8 mouse cellular contexts compared by ENCODE assay signal in the genomic region with DNA sequence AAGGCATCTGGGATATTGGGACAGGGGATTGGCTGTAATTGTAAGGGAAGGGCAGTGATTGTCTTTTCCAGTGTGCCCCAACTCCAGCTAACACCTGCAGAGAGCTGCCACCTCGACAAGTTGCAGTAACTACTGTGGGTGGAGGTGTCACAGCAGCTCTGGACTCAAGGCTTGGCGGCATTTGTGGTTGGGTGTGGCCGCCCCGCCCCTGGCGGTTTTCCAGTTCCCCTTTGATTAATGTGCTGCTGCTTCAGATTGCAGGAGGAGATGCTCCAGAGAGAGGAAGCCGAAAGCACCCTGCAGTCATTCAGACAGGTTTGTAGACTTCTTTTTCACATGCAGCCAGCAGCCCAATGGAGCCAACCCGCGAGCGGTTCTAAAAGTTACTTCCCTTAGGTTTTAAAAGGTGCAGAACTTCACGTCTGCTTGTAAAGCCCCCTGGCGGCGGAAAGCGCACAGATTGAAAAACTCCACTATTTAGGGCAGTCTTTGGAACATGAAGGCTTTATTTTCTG. TPM values are rescaled to one million over a fixed set of nuclear protein-coding genes. Genes with fewer than 3 reads are reported as not detected.
A peak's percentile ranks its signal among the peaks of the same experiment; 100 is the strongest.
DNase-seq lines count a peak whose midpoint lies in the region; ATAC-seq lines count a peak whose summit lies in the region.

No protein-coding gene starts in this region.

- H3K36me3 ChIP-seq in hindbrain, embryonic 14.5 days (replicated peaks; ENCODE audit: control insufficient read depth, insufficient read depth) = peaks cover 29% of the 10 kb centered on the region

- H3K4me3 ChIP-seq in hindbrain, embryonic 14.5 days (replicated peaks; ENCODE audit: low read length) = peak overlapping the region; percentile 74

- under 1% methylated on average over 13 of the region's 13 CpGs for WGBS in hindbrain, embryonic 14.5 days

- H3K9me3 ChIP-seq in hindbrain, embryonic 14.5 days (ENCODE audit: control insufficient read depth, low read length) = no peaks in the 10 kb centered on the region

- peak overlapping the region; percentile 91 for H3K27ac ChIP-seq in hindbrain, embryonic 14.5 days

- peak overlapping the region; percentile 80 for H3K9ac ChIP-seq in hindbrain, embryonic 14.5 days

- H3K27me3 ChIP-seq in hindbrain, embryonic 14.5 days (ENCODE audit: control insufficient read depth, insufficient read depth, low read length) = no peaks in the 10 kb centered on the region

- peak overlapping the region; percentile 85 for H3K4me2 ChIP-seq in hindbrain, embryonic 14.5 days (replicated peaks)

- H3K4me1 ChIP-seq in hindbrain, embryonic 14.5 days (replicated peaks; ENCODE audit: control insufficient read depth, insufficient read depth, low read length) = peaks cover 18% of the 10 kb centered on the region; the same call in 1 of the 2 replicates

- no peak for ATAC-seq in hindbrain, embryonic 14.5 days (ENCODE audit: low FRiP score)

- peak; percentile 63 for DNase-seq in MEL-GATA-1-ER (ENCODE audit: extremely low read depth, low read depth)
- peak; percentile 8 for DNase-seq in cerebellum, adult 9-11 months
- DNase-seq in frontal cortex, postnatal 36 days (ENCODE audit: low spot score in 2 of 2) = peak; percentile 68 to 80
- peak; percentile 84 for DNase-seq in hindbrain, embryonic 14.5 days (ENCODE audit: low spot score)
- DNase-seq in layer of hippocampus, postnatal 14 days (ENCODE audit: low spot score in 2 of 2) = peak; percentile 61 to 80
- DNase-seq in lung, postnatal 10 days = peak; percentile 89
- peak; percentile 58 for DNase-seq in ovary, postnatal 10 days (ENCODE audit: low spot score)
- DNase-seq in thymus, postnatal 14 days = peak; percentile 86

RNA-seq across cellular contexts. Expression of a gene that starts 1.6 kb away (rescaled TPM):
- polyA plus RNA-seq in hindbrain, embryonic 14.5 days (2014; fragmentation: Nextera tagmentation; extraction: Ambion mirVana) = 448 TPM in 2 replicates
- 100 to 1,000 TPM in 1 of 2 experiments, 10 to 100 TPM in 1; 81.1 to 121 TPM for total RNA-seq in layer of hippocampus, postnatal 14 days (2021)

RNA-seq across cellular contexts. Expression of a gene that starts 30.9 kb away (rescaled TPM):
- 8.2 and 11.7 TPM in 2 replicates for polyA plus RNA-seq in hindbrain, embryonic 14.5 days (2014; fragmentation: Nextera tagmentation; extraction: Ambion mirVana)
- total RNA-seq in layer of hippocampus, postnatal 14 days (2021) = 1 to 10 TPM; 4.4 to 5.9 TPM

Comparison
In these comparisons a context has a peak if more than half of its experiments do, and no peak if none do; other contexts are left out.
1. DNase-seq: peak in every context shown above with its lines; median percentile 89 in lung, postnatal 10 days; 86 in thymus, postnatal 14 days; 84 in hindbrain, embryonic 14.5 days; 74 in frontal cortex, postnatal 36 days; 70 in layer of hippocampus, postnatal 14 days; 63 in MEL-GATA-1-ER; 58 in ovary, postnatal 10 days; 8 in cerebellum, adult 9-11 months.